Mouse (Mus musculus) lung, postnatal 14 days (tissue): Measurements from ENCODE around the gene Trem3.

Experiments used
- DNase-seq: peaks from one replicate; pipeline ENCODE4 v3.0.0; 2021

Trem3 gene

GRCm38 (mm10) chr17:48247221-48247928 is at the start of gene Trem3:
Trem3 (plus strand) TSS chr17:48247777.
- peak; percentile 10 for DNase-seq

- no peak for DNase-seq
Observed at GRCm38 (mm10) chr17:48203086-48203485, 44.5 kb upstream of the Trem3 start.

GRCm38 (mm10) chr17:48212596-48212995 is 35.0 kb upstream of the Trem3 start:
- DNase-seq, result no peak

GRCm38 (mm10) chr17:48213511-48213910 is 34.1 kb upstream of the Trem3 start:
- no peak for DNase-seq

- DNase-seq, result no peak
Observed at GRCm38 (mm10) chr17:48215429-48215828, 32.1 kb upstream of the Trem3 start.

- no peak for DNase-seq
Observed at GRCm38 (mm10) chr17:48230680-48231079, 16.9 kb upstream of the Trem3 start.

- peak; percentile 10 for DNase-seq
Observed at GRCm38 (mm10) chr17:48232518-48232917, 15.1 kb upstream of the Trem3 start, which contains the start of gene Trem1. Trem1 (plus strand) TSS chr17:48232768.

- DNase-seq, result no peak
Observed at GRCm38 (mm10) chr17:48233789-48234188, 13.8 kb upstream of the Trem3 start.

GRCm38 (mm10) chr17:48234550-48234949 is 13.0 kb upstream of the Trem3 start:
- DNase-seq, result no peak

- DNase-seq, result no peak
Observed at GRCm38 (mm10) chr17:48235773-48236370, 11.7 kb upstream of the Trem3 start.

- DNase-seq, result no peak
Observed at GRCm38 (mm10) chr17:48237621-48238020, 10.0 kb upstream of the Trem3 start.

- DNase-seq, result no peak
Observed at GRCm38 (mm10) chr17:48249039-48249438, 1.5 kb downstream of the Trem3 start.

- no peak for DNase-seq
Observed at GRCm38 (mm10) chr17:48249501-48249900, 1.9 kb downstream of the Trem3 start.

- DNase-seq, result no peak
Observed at GRCm38 (mm10) chr17:48250631-48251030, 3.1 kb downstream of the Trem3 start.

GRCm38 (mm10) chr17:48256575-48256974 is 9.0 kb downstream of the Trem3 start:
- no peak for DNase-seq

- DNase-seq, result no peak
Observed at GRCm38 (mm10) chr17:48261868-48262267, 14.3 kb downstream of the Trem3 start.

- no peak for DNase-seq
Observed at GRCm38 (mm10) chr17:48263741-48264362, 16.3 kb downstream of the Trem3 start, which contains the start of gene Treml4. Treml4 (plus strand) TSS chr17:48264295.

- DNase-seq, result no peak
Observed at GRCm38 (mm10) chr17:48264662-48265061, 17.1 kb downstream of the Trem3 start.

- DNase-seq, result no peak
Observed at GRCm38 (mm10) chr17:48266138-48266537, 18.6 kb downstream of the Trem3 start.

GRCm38 (mm10) chr17:48266610-48267304 is 19.2 kb downstream of the Trem3 start:
- no peak for DNase-seq

GRCm38 (mm10) chr17:48267591-48267990 is 20.0 kb downstream of the Trem3 start:
- no peak for DNase-seq

GRCm38 (mm10) chr17:48268276-48268675 is 20.7 kb downstream of the Trem3 start:
- no peak for DNase-seq

GRCm38 (mm10) chr17:48269833-48270232 is 22.3 kb downstream of the Trem3 start:
- DNase-seq, result no peak
